Mouse (Mus musculus) granulocyte monocyte progenitor cell, adult 5-6 weeks (primary cell): ENCODE results near the gene Kdm2b. TPM values are rescaled to one million over a fixed set of nuclear protein-coding genes. Genes with fewer than 3 reads are reported as not detected.

Experiments
- ATAC-seq: replicated peaks from 2 replicates; pipeline ENCODE4 v1.8.0; 2016; ENCODE audit warnings: mild to moderate bottlenecking, moderate TSS enrichment, inconsistent platforms; ENCODE audit not compliant: poor library complexity, severe bottlenecking
- total RNA-seq, 2 experiments: library from RNA; stranded (forward) in 1 of 2; stranded (reverse) in 1 of 2; fragments of 200-712, 200-1000 nt in 1 of 2; fragments of >200 nt in 1 of 2; fragmentation: Nextera tagmentation in 1 of 2; gene quantifications; 2 replicates each; pipeline ENCODE4 v1.2.3; 2014 to 2017

Kdm2b gene
- total RNA-seq (2014; fragmentation: Nextera tagmentation): 42.8 and 63.5 TPM in 2 replicates
- 54.8 and 58.7 TPM in 2 replicates for total RNA-seq (2017)

DNA sequence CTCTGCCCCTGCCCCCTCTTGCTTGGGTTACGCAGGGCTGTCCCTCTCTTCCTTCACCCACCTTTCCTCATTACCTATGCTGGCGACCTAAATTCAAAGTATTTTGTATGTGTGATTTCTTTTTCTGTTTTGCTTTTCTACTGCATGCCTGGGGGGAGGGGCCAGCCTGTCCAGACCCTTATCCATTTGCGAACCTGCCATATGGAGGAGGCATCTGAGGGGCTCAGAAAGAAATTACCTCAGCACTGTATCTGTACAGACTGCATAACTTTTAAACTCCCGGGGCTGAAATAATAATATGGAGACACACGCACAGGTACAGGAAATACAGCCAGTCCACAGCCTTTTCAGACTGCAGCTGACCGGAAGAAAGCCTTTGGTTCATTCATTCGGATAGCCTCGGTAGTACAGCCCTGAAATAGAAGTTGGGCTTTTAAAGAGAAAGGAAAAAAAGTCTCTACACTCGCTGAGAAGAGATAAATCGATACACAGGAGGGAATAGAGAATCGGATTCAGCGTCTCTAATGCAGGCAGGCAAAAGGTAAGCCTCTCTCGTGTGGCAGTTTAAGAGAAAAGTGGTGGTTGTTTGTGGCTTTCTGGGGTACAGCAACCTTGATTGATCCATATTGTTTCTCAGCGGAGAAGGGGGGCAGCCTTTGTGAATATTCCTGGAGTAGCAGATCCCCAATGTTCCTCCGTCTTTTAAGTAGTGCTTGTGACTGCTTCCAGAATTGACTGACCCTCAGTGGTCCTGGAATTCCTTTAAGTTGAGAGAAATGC is at the start of gene Kdm2b:
TSS of gene Kdm2b (minus strand) at position 273 of the 780 bp plus-strand sequence.
- no peak for ATAC-seq

DNA sequence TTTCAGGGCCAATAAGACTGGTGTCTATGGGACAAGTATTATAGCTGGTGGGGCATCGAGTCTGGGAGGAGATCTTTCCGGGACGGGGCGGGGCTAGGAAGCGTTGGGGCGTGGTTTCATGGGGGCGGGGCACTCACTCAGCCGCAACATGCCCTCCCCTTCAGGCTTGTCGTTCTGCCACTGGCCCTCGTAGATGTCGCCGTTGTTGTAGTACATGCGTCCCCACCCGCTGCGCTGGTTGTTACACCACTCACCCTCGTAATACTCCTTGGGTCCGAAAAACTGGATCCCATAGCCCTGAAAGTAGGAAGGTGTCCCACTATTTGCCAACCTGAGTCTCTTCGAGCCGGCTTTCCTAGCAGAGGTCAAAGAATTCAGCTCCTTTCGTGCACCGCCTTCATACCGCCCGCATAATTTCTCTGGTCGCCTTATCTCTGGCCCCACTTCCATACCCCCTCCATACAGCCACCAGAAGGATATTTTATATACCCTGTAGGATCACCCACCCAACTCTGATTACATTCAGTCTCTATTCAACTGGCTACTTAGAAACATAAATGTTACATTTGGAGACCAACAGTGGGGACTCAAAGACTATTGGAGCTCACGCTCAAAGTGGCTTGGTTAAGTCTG is 49.6 kb upstream of the Kdm2b start:
- ATAC-seq: peak; percentile 96

GRCm38 (mm10) chr5:123038115-123038514 is 48.5 kb upstream of the Kdm2b start:
- ATAC-seq: no peak

GRCm38 (mm10) chr5:123035564-123035963 is 45.9 kb upstream of the Kdm2b start:
- 0 out of 2 replicates have a peak, but pooled peaks have one; percentile 21 for ATAC-seq

DNA sequence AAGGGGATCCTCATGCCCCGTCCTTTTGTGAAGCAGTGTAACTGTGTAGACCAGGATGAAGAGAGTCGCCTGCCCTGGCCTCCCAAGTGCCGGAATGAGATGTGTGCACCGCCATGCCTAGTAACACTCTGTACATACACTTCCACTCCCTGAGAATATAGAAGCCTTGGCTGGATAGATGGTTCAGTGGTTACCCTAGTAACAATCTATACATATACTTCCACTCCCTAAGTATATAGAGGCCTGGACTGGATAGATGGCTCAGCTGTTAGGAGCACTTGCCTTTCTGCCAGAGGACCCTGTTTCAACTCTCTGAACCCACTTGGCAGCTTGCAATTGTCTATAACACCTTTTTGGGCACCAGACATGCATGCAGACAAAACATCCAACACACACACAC is 45.5 kb upstream of the Kdm2b start:
- ATAC-seq: no peak

DNA sequence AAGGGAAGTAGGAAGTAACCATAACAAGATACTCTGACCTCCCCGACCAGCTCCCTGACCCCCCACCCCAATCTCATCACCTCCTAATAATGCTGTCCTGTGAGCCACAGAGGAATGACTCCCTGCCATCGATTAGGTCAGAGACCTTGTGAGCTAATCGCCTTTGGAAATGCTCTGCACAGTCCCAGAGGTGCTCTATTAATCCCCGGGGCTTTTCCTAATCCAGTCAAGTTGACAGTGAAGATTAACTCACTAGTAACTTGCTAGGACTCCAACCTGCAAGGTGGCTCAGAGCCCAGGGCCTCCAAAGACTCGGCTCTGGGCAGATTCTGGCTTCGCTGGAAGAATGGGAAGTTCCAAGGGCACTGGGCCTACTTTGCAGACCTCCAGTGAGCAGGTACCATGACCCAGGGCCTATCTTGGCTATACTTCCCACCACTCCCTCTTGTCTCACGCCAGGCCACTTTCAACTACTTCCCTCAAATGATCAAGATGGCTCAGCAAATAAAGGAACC is 44.1 kb upstream of the Kdm2b start:
- no peak for ATAC-seq

DNA sequence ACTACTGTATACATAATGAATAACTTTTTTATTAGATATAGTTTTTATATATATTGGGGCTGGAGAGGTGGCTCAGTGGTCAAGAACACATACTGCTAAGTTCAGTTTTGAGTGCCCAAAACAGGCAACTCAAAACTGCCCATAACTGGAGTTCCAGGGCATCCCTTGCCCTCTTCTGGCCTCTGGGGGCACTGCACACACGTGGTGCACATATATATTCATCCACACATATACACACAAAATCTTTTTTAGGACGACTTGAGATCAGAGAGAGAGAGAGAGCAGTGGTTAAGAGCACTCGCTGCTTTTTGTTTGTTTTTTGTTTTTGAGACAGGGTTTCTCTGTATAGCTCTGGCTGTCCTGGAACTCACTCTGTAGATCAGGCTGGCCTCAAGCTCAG is 41.7 kb upstream of the Kdm2b start:
- no peak for ATAC-seq

- no peak for ATAC-seq
Measured at GRCm38 (mm10) chr5:123029729-123030128, 40.1 kb upstream of the Kdm2b start.

GRCm38 (mm10) chr5:123027436-123027835 is 37.8 kb upstream of the Kdm2b start:
- ATAC-seq: peak; percentile 43

DNA sequence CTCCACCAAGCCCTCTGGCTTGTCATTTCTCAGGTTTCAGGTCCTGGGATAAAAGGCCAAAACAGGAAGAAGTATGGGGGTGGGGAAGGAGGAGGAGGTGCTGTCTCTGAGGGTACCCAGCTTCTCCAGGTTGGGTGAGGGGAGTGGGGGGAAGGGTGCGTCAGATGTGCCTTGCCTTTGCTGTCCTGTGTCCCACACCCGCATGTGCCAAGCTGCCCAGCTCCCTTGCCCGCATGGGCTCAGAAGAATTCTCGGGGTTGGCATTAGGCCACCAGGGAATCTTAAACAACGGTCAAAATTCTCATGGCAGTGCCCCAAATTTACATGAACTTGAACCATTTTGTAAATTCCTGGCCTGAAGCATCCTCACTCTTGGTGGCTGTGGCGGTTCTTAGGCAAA is 36.8 kb upstream of the Kdm2b start:
- ATAC-seq: no peak

DNA sequence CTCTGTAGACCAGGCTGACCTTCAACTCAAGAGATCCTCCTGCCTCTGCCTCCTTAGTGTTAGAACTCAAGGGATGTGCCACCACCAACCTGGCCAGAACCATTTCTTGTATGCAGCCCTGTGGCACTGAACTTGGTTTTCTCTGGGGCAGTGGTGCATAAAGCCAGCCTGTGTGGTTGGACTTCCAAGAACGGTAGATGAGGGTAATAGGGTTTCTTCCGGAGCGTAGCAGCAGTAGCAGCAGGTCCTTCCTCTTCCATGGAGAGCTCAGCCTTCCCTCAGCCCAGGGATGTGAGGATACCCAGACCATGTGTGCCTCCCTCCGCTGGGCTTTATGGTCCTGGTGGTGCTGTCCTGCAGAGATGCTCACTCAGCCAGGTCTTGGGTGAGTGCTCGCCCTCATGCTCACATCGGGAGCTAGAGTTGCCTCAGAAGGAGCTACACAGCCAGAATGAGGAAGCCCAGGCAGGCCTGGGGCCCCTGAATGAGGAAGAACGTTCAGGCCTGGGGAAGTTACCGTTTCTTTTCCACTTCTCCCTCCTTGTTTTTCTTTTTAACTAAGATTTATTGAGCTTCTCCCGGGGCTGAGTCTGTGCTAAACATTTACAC is 35.4 kb upstream of the Kdm2b start:
- peak; percentile 92 for ATAC-seq

- ATAC-seq: no peak
Measured at GRCm38 (mm10) chr5:123024312-123024711, 34.7 kb upstream of the Kdm2b start.

GRCm38 (mm10) chr5:123023049-123023448 is 33.4 kb upstream of the Kdm2b start:
- ATAC-seq: no peak

GRCm38 (mm10) chr5:123021438-123021837 is 31.8 kb upstream of the Kdm2b start:
- no peak for ATAC-seq

GRCm38 (mm10) chr5:123020426-123020825 is 30.8 kb upstream of the Kdm2b start:
- no peak for ATAC-seq

- peak; percentile 26 for ATAC-seq
Measured at GRCm38 (mm10) chr5:123019336-123020016, 29.9 kb upstream of the Kdm2b start.

DNA sequence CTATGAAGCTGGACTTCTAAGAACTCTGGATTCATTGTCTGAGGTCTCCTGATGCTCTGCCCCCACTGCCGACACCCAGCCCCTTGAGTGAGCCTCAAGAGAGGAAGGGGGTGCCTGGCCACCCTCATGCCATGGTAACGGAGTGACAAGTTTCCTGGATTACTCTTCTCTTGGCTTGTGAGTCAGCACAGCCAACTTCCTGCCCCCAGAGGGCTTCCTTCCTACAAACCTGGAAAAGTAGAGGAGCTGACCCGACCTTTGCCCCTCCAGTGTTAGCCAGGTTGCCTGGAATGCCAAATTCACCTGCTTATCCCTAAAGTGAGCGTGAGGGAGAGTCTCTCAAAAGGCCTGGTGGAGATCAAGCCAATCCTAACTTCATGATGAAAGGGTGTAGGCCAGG is 27.9 kb upstream of the Kdm2b start:
- peak; percentile 28 for ATAC-seq

- no peak for ATAC-seq
Measured at GRCm38 (mm10) chr5:123015915-123016314, 26.3 kb upstream of the Kdm2b start.

- ATAC-seq: peak; percentile 79
Measured at GRCm38 (mm10) chr5:123014753-123015701, 25.4 kb upstream of the Kdm2b start, which contains the start of gene Orai1. Orai1 (plus strand) TSS chr5:123015074.
